ENCODE assay signal across 19 mouse cellular contexts in genomic region chr3:130841755-130842154, GRCm38 (mm10).
DNase-seq lines count a peak whose midpoint lies in the region; ATAC-seq and TF ChIP-seq lines count a peak whose summit lies in the region.
"Had no signal": no experiment of that assay in that cellular context is flagged by ENCODE, and none has a peak within 500 bp of the region (broad histone marks: within the 10 kb centered on the region; RNA-seq: fewer than 3 reads in every experiment).

No protein-coding gene starts in this region.

- no peak for ATAC-seq in monocyte, adult 5-6 weeks (replicated peaks; ENCODE audit: insufficient number of reproducible peaks, low FRiP score, low TSS enrichment, poor library complexity, severe bottlenecking)
- ATAC-seq in inflammation-experienced regulatory T-cells, adult 6 months = no peak
- ATAC-seq: activated CD4-positive, CD25-positive, alpha-beta regulatory T cell, adult 4 months; CD4-positive, CD25-positive, alpha-beta regulatory T cell, adult 4 months; Patski had no signal

- H3K27ac ChIP-seq in CH12.LX (ENCODE audit: insufficient read depth, low read depth) = no peak overlapping the region
- 0 out of 2 replicates have a peak overlapping the region, but pooled peaks have one; percentile 14 for H3K27ac ChIP-seq in limb, embryonic 10.5 days

- DNase-seq in CH12.LX (ENCODE audit: extremely low read depth) = peak; percentile 29
- no peak for DNase-seq in limb, embryonic 10.5 days (ENCODE audit: low spot score)
- DNase-seq: adrenal gland, adult 2 months; adrenal gland, adult 8-10 months; adrenal gland, postnatal 10 days; adrenal gland, postnatal 14 days; adrenal gland, postnatal 25 days; adrenal gland, postnatal 36 days; B cell, adult 2 months; cerebellum, adult 11 months; cerebellum, adult 11-12 months; cerebellum, adult 18-20 months; cerebellum, adult 2 months had no signal

- no peaks in the 10 kb centered on the region for H3K36me3 ChIP-seq in CH12.LX (replicated peaks in 1 of 2; ENCODE audit: control insufficient read depth in 1 of 2, insufficient read depth in 1 of 2, low read length in 1 of 2)
- H3K36me3 ChIP-seq in limb, embryonic 10.5 days = no peaks in the 10 kb centered on the region
- H3K36me3 ChIP-seq: G1E had no signal

- no peak for TF ChIP-seq RAD21 in CH12.LX (IDR thresholded peaks at IDR 0.05; ENCODE audit: low read depth, low read length)

- peak; percentile 61 for TF ChIP-seq EP300 in CH12.LX (IDR thresholded peaks at IDR 0.05; ENCODE audit: low read length)

- in situ Hi-C loops in CH12.LX (cut with MboI; ENCODE audit: low pct_ligation_motif_present, low pct_unique_long_range_greater_than_20kb, low sequenced_read_pairs) = no loop called here

- H3K4me2 ChIP-seq in CH12.LX (ENCODE audit: insufficient read depth, low read depth, poor library complexity, severe bottlenecking) = no peak overlapping the region

- H3K79me2 ChIP-seq in CH12.LX (replicated peaks; ENCODE audit: control insufficient read depth, extremely low read depth, insufficient read depth, poor library complexity, severe bottlenecking) = no peaks in the 10 kb centered on the region

- dilution Hi-C loops in CH12.LX (cut with MboI; ENCODE audit: extremely low pct_ligation_motif_present, extremely low pct_unique_long_range_greater_than_20kb, low sequenced_read_pairs) = no loop called here

- TF ChIP-seq POLR2A in CH12.LX (IDR thresholded peaks at IDR 0.05; ENCODE audit: low read depth, low read length) = no peak

- H3K9ac ChIP-seq in CH12.LX (ENCODE audit: insufficient read depth, low read depth) = no peak overlapping the region

- 71% methylated on average over 1 of the region's 1 CpGs for WGBS in limb, embryonic 10.5 days

- TF ChIP-seq CTCF in CH12.LX (conservative IDR thresholded peaks at IDR 0.05 in 1 of 2, IDR thresholded peaks at IDR 0.05 in 1 of 2; ENCODE audit: low read depth in 2 of 2, low read length in 2 of 2) = no peak

- no peak overlapping the region for H3K4me3 ChIP-seq in CH12.LX (replicated peaks in 1 of 3; ENCODE audit: low read depth in 2 of 3, low read length in 2 of 3, poor library complexity in 1 of 3)
- H3K4me3 ChIP-seq in limb, embryonic 10.5 days = no peak overlapping the region

- peaks cover 3 to 11% of the 10 kb centered on the region in 2 experiments; a peak in 3 of 4 replicates for H3K4me1 ChIP-seq in CH12.LX (ENCODE audit: control insufficient read depth in 1 of 2, insufficient read depth in 2 of 2)
- H3K4me1 ChIP-seq in limb, embryonic 10.5 days = peaks cover 35% of the 10 kb centered on the region

- peaks cover 2% of the 10 kb centered on the region for H3K9me3 ChIP-seq in CH12.LX (replicated peaks; ENCODE audit: low read length)
- no peaks in the 10 kb centered on the region for H3K9me3 ChIP-seq in limb, embryonic 10.5 days (replicated peaks)

- H3K27me3 ChIP-seq in CH12.LX (replicated peaks) = no peaks in the 10 kb centered on the region
- H3K27me3 ChIP-seq in limb, embryonic 10.5 days (ENCODE audit: low read depth, poor library complexity, severe bottlenecking) = no peaks in the 10 kb centered on the region
- H3K27me3 ChIP-seq: Patski had no signal

TF ChIP-seq in CH12.LX, 34 proteins besides CTCF, POLR2A, EP300 and RAD21:
- TF ChIP-seq MXI1 (IDR thresholded peaks at IDR 0.05; ENCODE audit: low read depth, low read length) = 0 out of 2 replicates have a peak, but pooled peaks have one; percentile 39
- peak; percentile 68 for TF ChIP-seq IRF4 (IDR thresholded peaks at IDR 0.05; ENCODE audit: low read depth, low read length)
- peak; percentile 63 for TF ChIP-seq ZNF384 (IDR thresholded peaks at IDR 0.05; ENCODE audit: low read depth, low read length)
- TF ChIP-seq MAX (IDR thresholded peaks at IDR 0.05; ENCODE audit: low read length) = no peak
- 0 out of 2 replicates have a peak, but pooled peaks have one; percentile 10 for TF ChIP-seq NRF1 (IDR thresholded peaks at IDR 0.05; ENCODE audit: low read depth, low read length)
- no peak for TF ChIP-seq JUND (conservative IDR thresholded peaks at IDR 0.05; ENCODE audit: low read depth, low read length)
- no peak for TF ChIP-seq PAX5 (IDR thresholded peaks at IDR 0.05; ENCODE audit: low read length)
- TF ChIP-seq BHLHE40 (IDR thresholded peaks at IDR 0.05; ENCODE audit: low read depth, low read length) = 0 out of 2 replicates have a peak, but pooled peaks have one; percentile 7
